Mouse (Mus musculus) inflammation-experienced regulatory T-cells, adult 6 months (primary cell): ENCODE data around the gene Yme1l1. TPM values are rescaled to one million over a fixed set of nuclear protein-coding genes. Genes with fewer than 3 reads are reported as not detected.

ENCODE experiments used
- ATAC-seq: one replicate; pipeline ENCODE4 v1.8.0; 2017
- polyA plus RNA-seq, 3 experiments: library from polyadenylated mRNA; unstranded; fragments of 100-300 nt; shearing (Covaris generic); gene quantifications; one replicate each; pipeline ENCODE4 v1.2.1; 2017

Yme1l1 gene
- polyA plus RNA-seq = 100 to 1,000 TPM; 123 to 136 (median 132) TPM

GRCm38 (mm10) chr2:23155777-23156607, at the start of gene Yme1l1, which contains the start of gene Mastl:
Yme1l1 (plus strand) TSS chr2:23156369.
Mastl (minus strand) TSS chr2:23156024.
- ATAC-seq = peak; percentile 88

- ATAC-seq = no peak
Measured at GRCm38 (mm10) chr2:23119573-23119972, 36.6 kb upstream of the Yme1l1 start.

- no peak for ATAC-seq
Measured at GRCm38 (mm10) chr2:23155199-23155621, 959 bp upstream of the Yme1l1 start.

GRCm38 (mm10) chr2:23156608-23157081, 476 bp downstream of the Yme1l1 start:
- peak; percentile 8 for ATAC-seq

- ATAC-seq = peak; percentile 65
Measured at GRCm38 (mm10) chr2:23172305-23172704, 16.1 kb downstream of the Yme1l1 start.

- no peak for ATAC-seq
Measured at GRCm38 (mm10) chr2:23194366-23194765, 38.2 kb downstream of the Yme1l1 start.

- no peak for ATAC-seq
Measured at GRCm38 (mm10) chr2:23201034-23201433, 44.9 kb downstream of the Yme1l1 start.

GRCm38 (mm10) chr2:23202900-23203670, 46.9 kb downstream of the Yme1l1 start:
- no peak for ATAC-seq

- no peak for ATAC-seq
Measured at GRCm38 (mm10) chr2:23207070-23207526, 50.9 kb downstream of the Yme1l1 start, which contains the start of gene 4931423N10Rik. 4931423N10Rik (plus strand) TSS chr2:23207476.

- ATAC-seq = no peak
Measured at GRCm38 (mm10) chr2:23213661-23214060, 57.5 kb downstream of the Yme1l1 start.

GRCm38 (mm10) chr2:23225199-23225598, 69.0 kb downstream of the Yme1l1 start:
- no peak for ATAC-seq

- ATAC-seq = no peak
Measured at GRCm38 (mm10) chr2:23228463-23228862, 72.3 kb downstream of the Yme1l1 start.

- no peak for ATAC-seq
Measured at GRCm38 (mm10) chr2:23234065-23234773, 78.0 kb downstream of the Yme1l1 start.

Other genes starting within 250 kb of the Yme1l1 start
- gene Abi1, start 116.1 kb upstream of the Yme1l1 start, polyA plus RNA-seq = 100 to 1,000 TPM; 205 to 247 (median 244) TPM
- 10 to 100 TPM; 62.8 to 83.5 (median 72.0) TPM for gene Acbd5, start 88.2 kb upstream of the Yme1l1 start, polyA plus RNA-seq
- gene Mastl, start 345 bp upstream of the Yme1l1 start, polyA plus RNA-seq = 10 to 100 TPM in 1 of 3 experiments, 1 to 10 TPM in 2; 1.7 to 15.3 (median 2.4) TPM
- gene 4931423N10Rik, start 51.1 kb downstream of the Yme1l1 start, polyA plus RNA-seq = not detected
- not detected for gene Nxph2, start 164.9 kb downstream of the Yme1l1 start, polyA plus RNA-seq